ENCODE assay signal across 10 mouse cellular contexts in the genomic region with DNA sequence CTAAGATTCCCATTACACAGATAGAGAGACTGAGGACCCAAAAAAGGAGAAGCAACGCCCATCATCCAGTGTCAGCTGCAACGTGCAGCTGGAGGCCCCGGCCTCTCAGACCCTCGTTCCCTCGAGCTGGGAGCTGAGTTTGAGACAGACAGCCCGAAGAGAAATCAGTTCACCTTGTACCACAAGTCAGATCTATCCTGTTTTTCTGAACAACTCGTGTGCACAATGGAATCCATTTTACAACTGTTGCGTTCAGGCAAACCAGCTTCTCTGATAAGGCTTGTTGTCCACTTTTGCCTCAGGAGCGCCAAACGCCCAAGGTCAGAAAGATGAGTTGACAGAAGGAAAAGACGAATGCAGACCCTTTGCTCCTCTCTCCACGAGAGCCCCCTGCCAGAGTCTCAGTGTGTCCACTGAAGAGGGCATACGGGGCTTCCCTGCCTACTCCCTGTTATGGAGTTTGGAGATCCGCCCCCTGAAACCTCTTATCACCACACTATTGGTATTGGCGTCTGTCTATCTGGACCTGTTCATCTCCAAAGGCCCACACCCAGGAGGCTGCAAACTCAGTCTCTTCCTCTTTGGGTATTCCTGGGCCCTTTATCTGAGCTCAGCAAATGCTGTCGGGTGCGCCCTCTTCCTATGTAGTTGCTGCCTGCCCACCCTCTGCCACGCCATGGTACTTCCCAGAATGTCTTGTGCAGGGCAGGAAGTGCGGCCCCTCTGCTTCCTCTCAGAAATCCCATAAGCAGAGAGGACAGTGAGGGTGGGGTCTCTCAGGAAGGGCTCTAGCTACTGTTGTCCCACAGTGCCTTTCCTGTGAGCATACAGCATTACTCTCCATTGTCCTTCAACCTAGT. TPM values are rescaled to one million over a fixed set of nuclear protein-coding genes. Genes with fewer than 3 reads are reported as not detected.
DNase-seq lines count a peak whose midpoint lies in the region; ATAC-seq and TF ChIP-seq lines count a peak whose summit lies in the region.
"Had no signal": no experiment of that assay in that cellular context is flagged by ENCODE, and none has a peak within 500 bp of the region (broad histone marks: within the 10 kb centered on the region; RNA-seq: fewer than 3 reads in every experiment).

No protein-coding gene starts in this region.

- no peak overlapping the region for H3K4me2 ChIP-seq in heart, embryonic 16.5 days (ENCODE audit: low read depth, low read length)
- 0 out of 2 replicates have a peak overlapping the region, but pooled peaks have one; percentile 5 for H3K4me2 ChIP-seq in lung, embryonic 14.5 days
- H3K4me2 ChIP-seq: hindbrain, embryonic 13.5 days had no signal

- 63% methylated on average over 19 of the region's 19 CpGs for WGBS in heart, embryonic 16.5 days
- 68% methylated on average over 19 of the region's 19 CpGs for WGBS in lung, embryonic 14.5 days

- H3K9ac ChIP-seq in heart, embryonic 16.5 days (ENCODE audit: low read length), result no peak overlapping the region
- no peak overlapping the region for H3K9ac ChIP-seq in lung, embryonic 14.5 days
- H3K9ac ChIP-seq: hindbrain, embryonic 13.5 days had no signal

- no peaks in the 10 kb centered on the region for H3K36me3 ChIP-seq in heart, embryonic 16.5 days (ENCODE audit: control insufficient read depth, insufficient read depth)
- no peaks in the 10 kb centered on the region for H3K36me3 ChIP-seq in lung, embryonic 14.5 days (ENCODE audit: insufficient read depth)
- H3K36me3 ChIP-seq: G1E; hindbrain, embryonic 13.5 days had no signal

- H3K4me3 ChIP-seq in heart, embryonic 16.5 days (ENCODE audit: low read length), result no peak overlapping the region
- no peak overlapping the region for H3K4me3 ChIP-seq in lung, embryonic 14.5 days (ENCODE audit: low read depth, low read length)
- H3K4me3 ChIP-seq: hindbrain, embryonic 13.5 days had no signal

- peak overlapping the region; percentile 67 for H3K27ac ChIP-seq in heart, embryonic 16.5 days (ENCODE audit: low read length)
- H3K27ac ChIP-seq in lung, embryonic 14.5 days (ENCODE audit: low read depth), result peak overlapping the region; percentile 73
- H3K27ac ChIP-seq: hindbrain, embryonic 13.5 days had no signal

- peak; percentile 28 for ATAC-seq in heart, embryonic 16.5 days (replicated peaks; ENCODE audit: extremely low read depth, insufficient read depth, low FRiP score)
- 0 out of 2 replicates have a peak, but pooled peaks have one; percentile 21 for ATAC-seq in lung, embryonic 14.5 days (ENCODE audit: insufficient read depth)

- H3K9me3 ChIP-seq in heart, embryonic 16.5 days (replicated peaks; ENCODE audit: control insufficient read depth, low read length), result no peaks in the 10 kb centered on the region
- H3K9me3 ChIP-seq in lung, embryonic 14.5 days (ENCODE audit: low read depth, low read length), result no peaks in the 10 kb centered on the region
- H3K9me3 ChIP-seq: hindbrain, embryonic 13.5 days had no signal

- no peak for TF ChIP-seq CTCF in lung, embryonic 14.5 days (IDR thresholded peaks at IDR 0.05; ENCODE audit: low read depth)

- peak; percentile 45 for DNase-seq in 416B (ENCODE audit: low read depth)
- DNase-seq in c-Kit-positive CD71-positive TER-119-negative erythroid progenitor cells, embryonic 14.5 days (ENCODE audit: low read depth), result peak; percentile 84
- peak; percentile 59 for DNase-seq in lung, embryonic 14.5 days
- no peak for DNase-seq in right cerebral cortex, postnatal 14 days
- no peak for DNase-seq in cerebellum, postnatal 36 days
- DNase-seq in frontal cortex, postnatal 10 days (ENCODE audit: low spot score in 2 of 2), result no peak
- DNase-seq: layer of hippocampus, postnatal 36 days had no signal

- H3K4me1 ChIP-seq in heart, embryonic 16.5 days (ENCODE audit: control insufficient read depth, insufficient read depth, low read length), result peaks cover 44% of the 10 kb centered on the region
- H3K4me1 ChIP-seq in lung, embryonic 14.5 days (ENCODE audit: insufficient read depth), result peaks cover 5% of the 10 kb centered on the region; the same call in 1 of the 2 replicates

- H3K27me3 ChIP-seq in heart, embryonic 16.5 days (ENCODE audit: control insufficient read depth, insufficient read depth, low read length), result no peaks in the 10 kb centered on the region
- H3K27me3 ChIP-seq in lung, embryonic 14.5 days (ENCODE audit: insufficient read depth, low read length), result no peaks in the 10 kb centered on the region

RNA-seq across cellular contexts. Expression of a gene that starts 57.7 kb away (rescaled TPM):
- polyA plus RNA-seq in heart, embryonic 16.5 days (2015; fragmentation: Nextera tagmentation; extraction: Ambion mirVana), result 20.6 and 22.6 TPM in 2 replicates
- polyA plus RNA-seq in lung, embryonic 14.5 days (2014; fragmentation: Nextera tagmentation; extraction: Ambion mirVana), result 33.5 TPM in 2 replicates

Comparison
In these comparisons a context has a peak if more than half of its experiments do, and no peak if none do; other contexts are left out.
1. DNase-seq: peak in 416B (single experiment), c-Kit-positive CD71-positive TER-119-negative erythroid progenitor cells, embryonic 14.5 days (single experiment) and lung, embryonic 14.5 days (single experiment); none in right cerebral cortex, postnatal 14 days (single experiment), cerebellum, postnatal 36 days (0 of 2) and frontal cortex, postnatal 10 days (0 of 2).